Mouse (Mus musculus) heart, postnatal 10 days (tissue): ENCODE results near the gene Dnase2b. TPM values are rescaled to one million over a fixed set of nuclear protein-coding genes. Genes with fewer than 3 reads are reported as not detected.

ENCODE experiments used
- DNase-seq, 2 experiments: peaks; one replicate each; pipeline ENCODE4 v3.0.0; 2021
- intact Hi-C: fragments of 180-260 bp; cut with DNase I; formaldehyde crosslinking; loops from one replicate; pipeline ENCODE4 v1.15.1; 2025
- total RNA-seq, 2 experiments: library from RNA; stranded (reverse); gene quantifications; 2 replicates each; pipeline ENCODE4 v1.2.3; 2021

The Dnase2b gene
- total RNA-seq, 2 experiments from 2014 or later: not detected

DNA sequence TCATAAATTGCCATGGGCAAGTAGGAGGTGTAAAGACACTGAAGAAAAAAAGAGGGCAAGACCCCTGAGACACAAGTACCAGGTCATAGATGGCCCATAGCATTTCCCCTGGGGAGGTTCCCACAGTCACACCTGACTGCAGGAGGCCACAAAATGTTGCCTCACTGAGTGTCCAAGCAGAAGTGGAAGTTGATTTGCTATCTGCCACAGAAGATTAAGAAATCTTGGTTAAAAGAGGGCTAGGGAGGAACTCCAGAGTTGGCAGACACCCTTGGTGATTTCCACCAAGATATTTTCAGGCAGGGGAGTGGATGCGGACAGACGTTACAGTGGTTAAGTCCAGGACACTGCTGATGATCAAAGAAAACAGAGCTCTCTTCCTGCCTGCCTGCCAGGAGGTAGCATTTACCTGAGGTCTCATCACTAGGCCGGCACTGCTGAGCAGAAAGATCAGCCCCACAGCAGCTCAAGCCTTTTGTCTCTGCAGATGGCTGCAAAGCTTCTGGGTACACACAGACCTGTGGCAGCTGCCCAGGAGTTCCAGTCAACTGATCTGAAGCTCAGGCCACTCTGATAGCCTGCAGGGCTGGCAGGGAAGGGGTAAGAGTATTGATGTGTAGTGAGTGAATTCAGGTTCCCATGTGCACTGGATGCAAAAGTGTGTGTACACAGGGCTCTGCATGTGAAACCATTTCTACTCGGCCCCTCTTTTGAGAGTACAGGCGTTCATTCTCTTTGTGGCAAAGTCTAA, 1.3 kb upstream of the Dnase2b start:
- intact Hi-C loops: no loop called here
- DNase-seq: no peak

GRCm38 (mm10) chr3:146611821-146612220, 3.6 kb downstream of the Dnase2b start:
- peak; percentile 27 to 51 for DNase-seq
- intact Hi-C loops: no loop called here

DNA sequence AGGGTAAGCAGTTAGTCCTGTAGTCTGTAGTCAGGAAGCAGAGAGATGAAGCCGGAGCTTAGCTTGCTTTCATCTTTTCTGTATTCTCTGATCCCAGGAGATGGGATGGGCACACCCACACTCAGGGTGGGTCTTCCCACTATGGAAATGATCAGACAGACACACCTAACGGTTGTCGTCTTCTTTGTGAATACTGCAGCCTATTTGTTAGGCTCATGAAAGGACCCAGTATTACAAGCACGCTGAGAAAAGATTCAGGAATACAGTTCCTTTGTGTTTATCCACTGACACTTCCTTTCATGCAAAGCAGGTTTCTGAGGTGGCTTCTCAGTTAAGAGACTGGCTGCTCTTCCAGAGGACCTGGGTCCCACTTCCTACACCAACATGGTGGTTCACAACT, 4.1 kb downstream of the Dnase2b start:
- no peak for DNase-seq
- intact Hi-C loops: no loop called here

GRCm38 (mm10) chr3:146610322-146610721, 5.1 kb downstream of the Dnase2b start:
- intact Hi-C loops: no loop called here
- no peak for DNase-seq

DNA sequence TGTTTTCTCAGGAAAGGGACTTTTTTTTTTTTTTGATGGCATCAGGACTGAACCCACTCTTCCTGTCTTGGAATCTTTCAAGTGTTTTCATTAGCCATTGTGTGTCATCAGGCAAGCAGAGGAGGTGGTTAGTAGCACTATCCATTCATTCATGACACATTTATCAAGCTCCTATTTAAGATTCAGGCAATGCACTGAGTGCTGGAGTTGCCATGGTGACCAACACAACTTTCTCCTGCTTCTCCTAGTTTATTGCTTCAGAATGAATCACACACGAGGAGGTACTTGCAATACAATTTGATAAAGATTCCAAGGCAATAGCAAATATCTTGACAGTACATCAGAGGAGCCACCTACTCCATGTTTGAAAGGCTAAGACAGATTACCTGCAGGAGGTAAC, 8.0 kb downstream of the Dnase2b start:
- no peak for DNase-seq
- intact Hi-C loops: no loop called here

- intact Hi-C loops: no loop called here
- DNase-seq: no peak
These were observed 10.7 kb downstream of the Dnase2b start for GRCm38 (mm10) chr3:146604647-146605046.

GRCm38 (mm10) chr3:146602531-146602930, 12.9 kb downstream of the Dnase2b start:
- intact Hi-C loops: no loop called here
- DNase-seq: no peak

DNA sequence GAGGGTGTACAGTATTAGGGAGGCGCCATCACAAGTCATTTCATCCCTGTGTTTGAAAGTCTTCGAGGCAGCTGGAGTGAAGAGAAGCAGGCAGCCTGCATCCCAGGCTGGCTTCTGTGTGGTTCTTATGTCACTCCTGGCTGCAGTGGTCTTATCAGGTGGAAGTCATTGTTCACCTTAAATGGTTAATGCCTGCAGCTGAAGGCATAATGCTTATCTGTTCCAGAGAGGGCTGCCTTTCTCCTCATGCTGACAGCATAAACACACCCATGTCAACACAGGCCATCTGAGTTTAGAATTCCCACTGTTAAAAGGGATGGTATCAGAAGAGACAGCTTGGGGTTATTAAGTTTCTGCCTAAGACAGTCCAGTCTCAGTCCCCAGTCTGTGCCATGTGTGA, 14.2 kb downstream of the Dnase2b start:
- intact Hi-C loops: no loop called here
- DNase-seq: peak in 1 of 2 experiments; percentile 12

- intact Hi-C loops: no loop called here
- DNase-seq: peak in 1 of 2 experiments; percentile 7
These were observed 16.0 kb downstream of the Dnase2b start for GRCm38 (mm10) chr3:146599198-146599900.

DNA sequence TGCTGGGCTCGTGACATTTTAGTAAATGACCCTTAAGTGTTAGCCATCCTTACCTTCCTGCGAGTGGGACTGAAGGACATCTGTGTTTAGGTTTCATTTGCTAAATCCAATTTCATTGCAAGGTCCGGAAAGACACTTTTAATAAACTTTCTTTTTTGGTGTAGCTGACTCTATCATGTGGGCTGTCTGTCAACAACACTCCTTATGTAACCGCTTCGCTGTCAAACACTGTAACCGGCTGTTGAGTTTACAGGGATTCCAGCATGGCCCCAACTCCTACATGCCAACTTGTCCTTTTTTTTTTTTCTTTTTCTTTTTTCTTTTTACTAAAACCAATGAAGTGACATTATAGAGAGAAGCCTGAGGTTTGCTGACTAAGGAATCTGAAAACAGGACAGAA, 17.0 kb downstream of the Dnase2b start:
- DNase-seq: no peak
- intact Hi-C loops: no loop called here

DNA sequence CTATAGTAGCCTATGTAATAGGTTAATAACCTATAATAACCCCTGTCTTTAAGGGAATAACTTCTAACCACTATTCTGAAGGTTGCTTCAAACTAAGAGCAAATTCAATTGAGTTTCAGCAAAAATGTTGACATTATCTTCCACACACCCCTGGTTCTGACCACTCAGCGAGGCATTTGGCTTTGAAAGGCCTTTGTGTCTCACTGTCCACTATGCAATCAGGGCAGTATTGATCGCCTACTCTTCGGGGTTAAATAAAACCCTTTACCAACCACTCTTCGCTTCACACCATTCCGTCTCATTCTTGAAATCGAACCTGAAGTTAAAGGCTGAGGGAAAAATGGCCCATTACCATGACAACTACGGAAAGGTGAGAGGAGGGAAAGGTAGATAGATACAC, 18.5 kb downstream of the Dnase2b start:
- no peak for DNase-seq
- intact Hi-C loops: no loop called here

GRCm38 (mm10) chr3:146596387-146596786, 19.0 kb downstream of the Dnase2b start:
- intact Hi-C loops: no loop called here
- no peak for DNase-seq

DNA sequence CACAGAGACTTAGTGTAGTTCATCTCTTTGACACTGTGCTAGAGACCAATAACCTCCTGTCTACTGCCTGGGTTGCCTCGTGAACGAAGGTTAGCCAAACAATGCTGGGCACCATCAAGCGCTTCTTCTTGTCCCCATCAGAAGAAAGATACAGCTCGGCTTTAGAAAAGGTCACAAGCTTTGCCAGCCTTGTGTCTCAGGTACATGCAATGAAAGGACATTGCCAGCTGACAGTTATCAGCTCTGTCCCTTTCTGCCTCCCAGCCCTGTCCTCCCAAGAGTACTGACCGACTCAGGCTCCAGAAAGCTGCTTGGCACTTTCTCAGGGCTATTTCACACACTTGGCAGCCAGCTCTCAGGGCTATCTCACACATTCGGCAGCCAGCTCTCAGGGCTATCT, 20.0 kb downstream of the Dnase2b start:
- DNase-seq: peak in 1 of 2 experiments; percentile 10
- intact Hi-C loops: no loop called here

GRCm38 (mm10) chr3:146591601-146592000, 23.8 kb downstream of the Dnase2b start:
- intact Hi-C loops: no loop called here
- DNase-seq: no peak

GRCm38 (mm10) chr3:146591159-146591558, 24.2 kb downstream of the Dnase2b start:
- DNase-seq: no peak
- intact Hi-C loops: no loop called here

DNA sequence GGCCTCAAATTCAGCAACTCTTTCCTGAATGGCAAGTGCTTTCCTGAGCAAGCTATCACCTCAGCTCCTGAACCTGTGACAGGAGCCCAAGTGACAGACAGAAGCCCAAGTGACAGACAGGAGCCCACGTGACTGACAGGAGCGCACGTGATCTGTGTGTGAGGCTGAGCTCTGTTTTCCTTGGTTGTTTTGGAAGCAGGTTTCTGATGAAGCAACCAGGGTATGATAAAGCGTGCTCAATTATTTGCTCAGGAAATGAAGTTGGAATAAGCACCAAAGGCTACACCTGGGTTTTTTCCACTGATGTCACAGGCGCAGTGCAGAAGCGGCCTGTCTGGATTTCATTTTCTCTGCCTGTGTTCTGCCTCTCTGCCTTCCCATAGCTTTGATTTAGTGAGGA, 25.9 kb downstream of the Dnase2b start:
- DNase-seq: no peak
- intact Hi-C loops: no loop called here

- intact Hi-C loops: no loop called here
These were observed 28.8 kb downstream of the Dnase2b start for GRCm38 (mm10) chr3:146586616-146587015.

GRCm38 (mm10) chr3:146583908-146584307, 31.5 kb downstream of the Dnase2b start:
- intact Hi-C loops: no loop called here
- no peak for DNase-seq

More at GRCm38 (mm10) chr3:146586616-146587015, 28.8 kb downstream of the Dnase2b start:
- DNase-seq: no peak

GRCm38 (mm10) chr3:146583478-146583877, 31.9 kb downstream of the Dnase2b start:
- no peak for DNase-seq
- intact Hi-C loops: no loop called here

- intact Hi-C loops: no loop called here
- no peak for DNase-seq
These were observed 35.2 kb downstream of the Dnase2b start for GRCm38 (mm10) chr3:146580039-146580729.

DNA sequence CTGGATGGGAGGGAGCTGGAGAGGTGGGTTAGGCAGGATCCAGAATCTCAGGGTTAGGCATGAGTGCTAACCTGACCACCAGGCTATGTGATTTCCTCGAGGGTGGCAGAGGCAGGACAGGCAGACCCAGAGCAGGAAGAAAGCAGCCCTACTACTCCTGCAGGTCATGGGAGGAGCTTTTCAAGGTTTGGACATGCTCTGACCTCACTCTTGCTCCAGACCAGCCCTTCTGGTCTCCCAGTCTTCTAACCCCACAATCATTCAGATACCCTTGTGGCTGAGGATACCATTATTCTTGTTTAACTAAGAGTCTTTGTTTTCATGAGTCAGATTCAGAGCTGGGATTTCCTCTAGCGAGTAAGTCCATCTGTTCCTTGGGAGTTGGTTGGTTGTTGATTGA, 37.8 kb downstream of the Dnase2b start:
- intact Hi-C loops: no loop called here
- DNase-seq: no peak

DNA sequence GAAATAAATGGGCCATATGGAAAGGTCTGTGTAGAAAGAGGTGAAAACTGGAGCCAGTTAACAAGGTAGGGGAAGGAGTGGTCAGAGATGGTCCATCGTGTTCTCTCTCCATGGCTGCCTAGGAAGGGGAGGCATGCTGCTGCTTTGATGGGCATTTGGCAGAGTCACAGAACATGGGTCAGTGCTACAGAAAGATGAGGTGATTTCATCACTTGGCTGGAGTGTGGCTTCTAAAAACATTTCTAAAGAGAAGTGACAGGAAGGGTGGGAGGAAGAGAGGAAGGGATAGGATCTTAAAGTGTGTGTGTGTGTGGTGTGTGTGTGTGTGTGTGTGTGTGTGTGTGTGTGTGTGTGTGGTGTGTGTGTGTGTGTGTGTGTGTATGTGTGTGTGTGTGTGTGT, 44.1 kb downstream of the Dnase2b start:
- intact Hi-C loops: no loop called here
- DNase-seq: no peak
